Mouse (Mus musculus): ENCODE data around the gene 1700034J05Rik.
A peak's percentile ranks its signal among the peaks of the same experiment; 100 is the strongest.

GRCm38 (mm10) chr6:146994236-146994635 lies 40.0 kb upstream of the 1700034J05Rik start:
- TF ChIP-seq CTCF (IDR thresholded peaks at IDR 0.05; ENCODE audit: extremely low read depth, insufficient read depth, low read length) = peak; percentile 54; the same call in 1 of the 2 replicates
- TF ChIP-seq POLR2A (IDR thresholded peaks at IDR 0.05; ENCODE audit: extremely low read depth, insufficient read depth, low read length) = no peak
